Mouse (Mus musculus) kidney, embryonic 15.5 days (tissue): ENCODE measurements at regions not wholly inside any gene's neighbourhood (a gene's known extent, or its start where the extent isn't known, plus 50 kb on each side); places are given as distances from the start of the nearest gene placed in this dataset.

Source experiments
- ATAC-seq: fragments of 200-750 bp; cut with Nextera tagmentation; replicated peaks from 2 replicates; pipeline ENCODE4 v1.8.0; 2017; ENCODE audit warnings: moderate TSS enrichment; ENCODE audit not compliant: low FRiP score
- H3K27ac ChIP-seq: fragments of 300-500 bp; sonication (generic); 2 replicates; pipeline ENCODE4 v1.5.1; 2015; ENCODE audit warnings: mild to moderate bottlenecking, inconsistent platforms
- H3K27me3 ChIP-seq: fragments of 300-500 bp; sonication (generic); 2 replicates; pipeline ENCODE4 v1.6.1; 2015; ENCODE audit warnings: inconsistent platforms
- H3K36me3 ChIP-seq: fragments of 300-500 bp; sonication (generic); 2 replicates; pipeline ENCODE4 v1.6.1; 2015; ENCODE audit warnings: inconsistent platforms
- H3K4me1 ChIP-seq: fragments of 300-500 bp; sonication (generic); 2 replicates; pipeline ENCODE4 v1.6.1; 2015; ENCODE audit warnings: inconsistent platforms
- H3K4me2 ChIP-seq: fragments of 300-500 bp; sonication (generic); 2 replicates; pipeline ENCODE4 v1.6.1; 2015; ENCODE audit warnings: moderate library complexity, mild to moderate bottlenecking, inconsistent platforms
- H3K4me3 ChIP-seq: fragments of 300-500 bp; sonication (generic); replicated peaks from 2 replicates; pipeline ENCODE4 v1.5.1; 2015; ENCODE audit warnings: mild to moderate bottlenecking, inconsistent platforms
- H3K9ac ChIP-seq: fragments of 300-500 bp; sonication (generic); 2 replicates; pipeline ENCODE4 v1.6.1; 2015; ENCODE audit warnings: mild to moderate bottlenecking, inconsistent platforms
- H3K9me3 ChIP-seq: fragments of 300-500 bp; sonication (generic); replicated peaks from 2 replicates; pipeline ENCODE4 v1.6.1; 2016; ENCODE audit warnings: inconsistent platforms
- WGBS: fragments of 180-500 bp; shearing (Covaris S2); methylation state at CpG from one replicate; pipeline ENCODE4 v1.1.7; 2015; ENCODE audit warnings: mixed read lengths; 5-methylcytosine and 5-hydroxymethylcytosine counted together

DNA sequence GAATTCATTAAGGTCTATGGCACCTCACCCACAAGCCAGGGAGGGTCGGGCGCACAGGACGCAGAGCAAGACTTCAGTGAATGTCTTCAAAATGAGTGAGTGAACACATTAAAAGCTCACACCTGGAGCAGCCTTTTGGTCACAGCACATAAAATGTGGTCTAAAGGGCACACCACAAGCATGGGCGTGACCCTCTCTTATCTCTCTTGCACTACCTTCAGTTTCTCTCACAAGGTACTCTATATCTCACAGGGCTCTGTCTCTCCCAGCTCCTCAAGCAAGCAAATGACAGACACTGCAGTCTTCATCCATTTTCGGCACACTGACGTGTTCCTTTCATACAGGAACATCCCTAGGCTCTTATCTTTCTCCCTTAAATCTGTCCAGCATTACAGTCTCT lies 444.0 kb downstream of the Slc16a7 start:
- no peak overlapping the region for H3K27ac ChIP-seq
- no peaks in the 10 kb centered on the region for H3K27me3 ChIP-seq
- no peak overlapping the region for H3K4me2 ChIP-seq
- no peak overlapping the region for H3K4me3 ChIP-seq
- H3K9ac ChIP-seq = no peak overlapping the region
- H3K36me3 ChIP-seq = no peaks in the 10 kb centered on the region
- no peaks in the 10 kb centered on the region for H3K9me3 ChIP-seq
- 79% methylated on average over 6 of the region's 6 CpGs for WGBS
- no peak for ATAC-seq
- no peaks in the 10 kb centered on the region for H3K4me1 ChIP-seq

DNA sequence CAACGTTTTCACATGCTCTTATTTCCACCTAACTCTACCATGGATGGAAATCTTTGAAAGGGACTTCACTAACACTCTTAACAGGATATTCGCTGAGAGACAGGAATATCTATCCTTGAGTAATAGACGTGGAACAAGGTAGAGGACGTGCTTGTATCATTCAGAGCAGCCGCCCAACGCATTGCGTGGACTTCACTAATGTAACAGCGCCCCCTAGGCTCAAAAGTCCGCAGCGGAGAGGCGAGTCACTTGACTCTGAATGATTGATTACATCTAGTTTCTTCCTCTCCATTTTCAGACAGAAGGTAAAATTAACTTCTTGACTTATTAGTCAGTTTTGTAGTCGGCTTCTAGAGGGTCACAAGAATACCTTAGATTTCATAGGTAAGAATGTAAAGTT lies 447.1 kb downstream of the Slc16a7 start:
- Histone ChIP-seq H3K4me3 (no peak overlapping the region), H3K9me3 (no peaks in the 10 kb centered on the region), H3K4me1 (no peaks in the 10 kb centered on the region), H3K27ac (no peak overlapping the region), H3K4me2 (no peak overlapping the region), H3K36me3 (no peaks in the 10 kb centered on the region), H3K9ac (no peak overlapping the region), H3K27me3 (no peaks in the 10 kb centered on the region)
- 56% methylated on average over 12 of the region's 12 CpGs for WGBS
- no peak for ATAC-seq

DNA sequence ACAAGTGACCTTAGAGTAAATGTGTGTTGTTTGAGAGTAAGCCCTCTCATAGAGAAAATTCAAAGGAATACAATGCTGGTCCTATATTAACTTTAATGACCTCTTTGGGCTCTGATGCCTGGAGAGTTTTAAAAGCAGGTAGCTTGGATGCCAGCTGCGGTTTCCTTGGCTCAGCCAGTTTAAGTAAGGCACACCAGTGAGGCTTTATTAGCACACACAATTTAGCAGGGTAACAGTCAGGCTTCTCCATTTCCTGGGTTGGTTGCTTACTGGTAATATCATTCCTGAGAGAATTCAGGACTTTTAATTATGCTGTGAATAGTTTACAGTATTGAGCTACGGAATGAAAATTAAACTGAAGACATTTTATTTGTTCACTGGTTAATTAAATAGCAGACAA lies 462.0 kb downstream of the Slc16a7 start:
- Histone ChIP-seq H3K4me3 (no peak overlapping the region), H3K4me1 (no peaks in the 10 kb centered on the region), H3K27me3 (no peaks in the 10 kb centered on the region), H3K9ac (no peak overlapping the region), H3K36me3 (no peaks in the 10 kb centered on the region), H3K9me3 (no peaks in the 10 kb centered on the region), H3K4me2 (no peak overlapping the region), H3K27ac (no peak overlapping the region)
- 60% methylated on average over 2 of the region's 2 CpGs for WGBS
- ATAC-seq = no peak

DNA sequence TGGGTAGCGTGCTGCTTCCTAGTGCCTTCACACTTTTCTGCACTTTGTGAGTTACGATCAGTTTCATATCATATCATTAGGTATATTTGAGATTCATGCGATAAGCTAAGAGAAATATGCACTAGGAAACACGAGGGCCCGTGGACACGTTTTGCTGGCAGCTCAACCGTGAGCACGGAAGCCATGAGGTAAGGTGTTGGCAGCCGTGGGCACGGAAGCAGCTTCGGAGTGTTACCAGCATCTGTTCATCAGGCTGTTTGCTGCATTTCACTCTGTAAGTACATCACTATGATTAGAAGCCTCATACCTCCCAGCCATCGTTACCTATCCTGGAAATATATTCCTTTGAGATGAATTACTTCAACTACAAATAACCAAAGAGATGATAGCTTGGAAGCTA lies 489.2 kb downstream of the Slc16a7 start:
- Histone ChIP-seq H3K4me2 (no peak overlapping the region), H3K36me3 (no peaks in the 10 kb centered on the region), H3K27me3 (no peaks in the 10 kb centered on the region), H3K4me3 (no peak overlapping the region), H3K4me1 (no peaks in the 10 kb centered on the region), H3K9ac (no peak overlapping the region), H3K9me3 (no peaks in the 10 kb centered on the region), H3K27ac (no peak overlapping the region)
- ATAC-seq = no peak
- 85% methylated on average over 12 of the region's 12 CpGs for WGBS

DNA sequence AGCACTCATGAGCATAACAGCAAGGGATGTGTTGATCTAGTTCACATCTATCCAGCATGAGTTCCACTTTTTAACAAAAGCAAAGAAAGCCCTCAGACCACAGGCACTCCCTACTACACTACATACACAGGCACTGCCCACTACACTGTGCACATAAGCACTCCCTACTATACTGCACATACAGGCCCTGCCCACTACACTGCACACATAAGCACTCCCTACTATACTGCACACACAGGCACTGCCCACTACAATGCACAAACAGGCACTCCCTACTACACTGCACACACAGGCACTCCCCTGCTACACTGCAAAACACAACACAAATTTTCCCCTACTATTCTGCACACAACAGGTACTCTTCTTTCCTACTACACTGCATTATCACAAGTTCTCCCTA lies 510.7 kb downstream of the Slc16a7 start:
- Histone ChIP-seq H3K4me2 (no peak overlapping the region), H3K4me1 (no peaks in the 10 kb centered on the region), H3K27ac (no peak overlapping the region), H3K4me3 (no peak overlapping the region), H3K27me3 (no peaks in the 10 kb centered on the region), H3K9ac (no peak overlapping the region), H3K36me3 (no peaks in the 10 kb centered on the region), H3K9me3 (no peaks in the 10 kb centered on the region)
- 0 out of 2 replicates have a peak, but pooled peaks have one; percentile 60 for ATAC-seq

DNA sequence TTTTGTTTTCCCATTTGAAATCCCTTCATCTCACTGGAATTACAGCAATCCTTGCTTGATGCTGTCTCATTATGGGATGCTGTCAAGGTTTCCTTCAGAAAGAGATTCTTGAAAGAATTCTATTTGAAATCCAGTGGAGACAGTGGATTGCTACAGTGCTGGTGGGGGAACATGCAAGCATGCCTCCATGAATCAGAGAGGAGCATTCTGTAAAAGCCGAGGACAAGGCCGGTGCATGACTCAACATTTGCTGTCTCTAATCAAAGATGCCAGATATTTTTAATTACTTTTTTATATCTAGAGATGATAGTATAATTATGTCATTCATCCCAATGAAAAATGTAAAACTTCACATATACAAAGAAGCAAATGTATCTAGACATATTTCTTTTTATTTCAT lies 511.6 kb downstream of the Slc16a7 start:
- no peak for ATAC-seq
- 93% methylated on average over 2 of the region's 2 CpGs for WGBS

DNA sequence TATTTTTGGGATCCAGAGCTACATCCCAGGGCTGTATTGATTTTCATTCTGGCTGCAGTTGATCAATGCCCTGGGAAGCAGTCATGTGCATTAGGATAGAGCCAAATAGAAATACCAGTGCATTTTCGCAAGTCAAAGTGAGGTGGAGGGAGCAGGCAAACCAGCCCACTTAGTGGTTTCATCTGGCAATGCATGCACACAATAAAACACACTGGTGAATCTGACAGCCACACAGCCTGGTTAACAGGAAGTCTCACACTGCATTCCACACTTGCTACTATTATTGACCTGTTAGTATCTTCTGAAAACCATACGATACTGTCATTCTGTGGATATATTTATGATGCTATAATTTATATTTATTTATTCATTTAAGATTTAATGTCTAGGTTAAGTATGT lies 517.1 kb downstream of the Slc16a7 start:
- WGBS = 43% methylated on average over 2 of the region's 2 CpGs
- ATAC-seq = no peak; the same call in 1 of the 2 replicates

More for the DNA sequence above, 511.6 kb downstream of the Slc16a7 start:
- H3K36me3 ChIP-seq = no peaks in the 10 kb centered on the region
- no peak overlapping the region for H3K4me2 ChIP-seq
- no peaks in the 10 kb centered on the region for H3K9me3 ChIP-seq
- H3K27ac ChIP-seq = no peak overlapping the region
- no peaks in the 10 kb centered on the region for H3K27me3 ChIP-seq
- H3K9ac ChIP-seq = no peak overlapping the region
- H3K4me1 ChIP-seq = no peaks in the 10 kb centered on the region
- no peak overlapping the region for H3K4me3 ChIP-seq

DNA sequence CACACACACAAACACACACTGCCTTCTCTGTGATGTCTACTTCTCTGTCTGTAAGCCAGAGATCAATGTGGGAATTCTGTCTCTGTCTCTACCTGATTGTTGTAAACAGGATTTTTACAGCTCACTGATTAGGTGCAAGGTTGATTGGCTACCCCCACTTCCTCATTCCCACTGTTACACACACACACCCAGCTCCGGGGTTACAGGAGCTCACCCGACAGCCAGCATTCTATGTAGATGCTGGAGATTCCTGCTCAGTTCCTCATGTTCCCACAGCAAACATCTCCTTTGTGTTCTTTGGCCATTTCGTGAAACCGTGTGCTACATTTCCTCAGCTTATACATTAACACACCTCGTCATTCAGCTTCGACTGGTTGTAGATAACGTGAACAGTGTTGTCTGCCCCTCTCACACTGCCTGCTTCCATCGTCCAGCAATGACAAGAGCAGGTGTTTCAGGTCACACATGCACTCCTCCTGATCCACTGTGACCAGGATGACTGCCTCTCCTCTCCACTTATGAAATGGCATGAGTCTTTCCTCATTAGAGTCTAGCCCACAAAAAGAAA lies 546.6 kb downstream of the Slc16a7 start:
- Histone ChIP-seq H3K4me2 (no peak overlapping the region), H3K27ac (no peak overlapping the region), H3K9ac (no peak overlapping the region), H3K9me3 (no peaks in the 10 kb centered on the region), H3K4me3 (no peak overlapping the region), H3K36me3 (no peaks in the 10 kb centered on the region), H3K27me3 (no peaks in the 10 kb centered on the region), H3K4me1 (no peaks in the 10 kb centered on the region)
- 54% methylated on average over 8 of the region's 8 CpGs for WGBS
- ATAC-seq = peak; percentile 80

More for the DNA sequence above, 517.1 kb downstream of the Slc16a7 start:
- Histone ChIP-seq H3K4me3 (no peak overlapping the region), H3K9me3 (no peaks in the 10 kb centered on the region), H3K9ac (no peak overlapping the region), H3K27me3 (no peaks in the 10 kb centered on the region), H3K27ac (no peak overlapping the region), H3K4me2 (no peak overlapping the region), H3K36me3 (no peaks in the 10 kb centered on the region), H3K4me1 (no peaks in the 10 kb centered on the region)

DNA sequence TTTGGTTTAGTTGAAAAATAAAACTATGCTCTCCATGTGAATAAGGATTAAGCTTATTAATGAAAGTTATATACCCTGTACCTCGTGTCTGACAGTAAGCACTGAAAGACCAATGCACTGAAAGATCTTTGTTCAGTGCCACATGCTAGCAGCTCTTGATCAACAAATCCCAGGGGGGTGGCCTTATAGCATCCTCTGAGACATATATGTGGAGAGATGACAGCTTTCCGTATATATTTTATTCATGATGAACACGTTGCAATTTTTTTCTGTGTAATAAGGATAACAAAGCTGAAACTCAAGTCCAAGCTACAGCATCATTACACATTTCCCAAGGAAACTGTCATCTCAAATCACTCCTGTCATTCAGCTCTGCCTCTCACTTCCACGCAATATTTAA lies 555.3 kb downstream of the Slc16a7 start:
- Histone ChIP-seq H3K4me2 (no peak overlapping the region), H3K9ac (no peak overlapping the region), H3K27ac (no peak overlapping the region), H3K4me3 (no peak overlapping the region), H3K27me3 (no peaks in the 10 kb centered on the region), H3K4me1 (no peaks in the 10 kb centered on the region), H3K36me3 (no peaks in the 10 kb centered on the region), H3K9me3 (no peaks in the 10 kb centered on the region)
- WGBS = 82% methylated on average over 4 of the region's 4 CpGs
- no peak for ATAC-seq

DNA sequence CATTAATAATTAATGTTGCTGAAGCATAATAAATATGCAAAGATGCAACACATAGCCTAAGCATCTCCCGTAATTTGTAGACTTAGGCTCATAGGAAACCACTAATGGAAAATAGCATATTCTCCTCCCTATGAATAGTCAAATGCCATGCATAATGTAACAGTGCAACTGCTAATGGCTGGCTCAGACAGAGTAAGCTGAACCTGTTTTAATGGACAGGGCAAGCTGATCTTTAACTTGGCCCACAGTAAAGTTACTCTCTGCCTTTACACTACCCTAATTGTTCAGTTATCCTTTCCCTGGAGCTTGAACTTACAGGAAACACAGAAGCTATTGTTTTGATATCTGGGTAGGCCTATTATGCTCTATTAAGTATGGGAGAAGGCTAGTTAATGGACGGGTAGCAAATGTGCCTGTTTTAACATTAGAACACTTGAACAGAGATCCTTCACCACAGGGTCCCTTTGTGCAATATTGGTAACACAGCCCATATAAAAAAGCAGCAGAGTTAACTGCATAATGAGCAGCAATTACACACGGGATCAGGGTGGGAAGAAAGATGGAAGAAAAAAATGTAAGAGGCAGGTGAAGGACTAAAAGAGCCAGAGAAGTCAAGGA lies 585.2 kb downstream of the Slc16a7 start:
- ATAC-seq = peak; percentile 64
- Histone ChIP-seq H3K4me2 (no peak overlapping the region), H3K36me3 (no peaks in the 10 kb centered on the region), H3K4me1 (no peaks in the 10 kb centered on the region), H3K27ac (no peak overlapping the region), H3K4me3 (no peak overlapping the region), H3K9me3 (no peaks in the 10 kb centered on the region), H3K9ac (no peak overlapping the region), H3K27me3 (no peaks in the 10 kb centered on the region)
- 67% methylated on average over 3 of the region's 3 CpGs for WGBS
